Mouse (Mus musculus) neural tube, embryonic 14.5 days (tissue): ENCODE measurements around the gene Fto. TPM values are rescaled to one million over a fixed set of nuclear protein-coding genes. Genes with fewer than 3 reads are reported as not detected.

Experiments used
- ATAC-seq: fragments of 200-750 bp; cut with Nextera tagmentation; 2 replicates; pipeline ENCODE4 v1.8.0; 2017; ENCODE audit warnings: low read depth, mild to moderate bottlenecking, moderate TSS enrichment, moderate library complexity
- H3K27ac ChIP-seq: fragments of 300-500 bp; sonication (generic); 2 replicates; pipeline ENCODE4 v1.5.1; 2014; ENCODE audit warnings: low read depth, mild to moderate bottlenecking, control low read depth, low read length, moderate library complexity, mixed read lengths
- H3K27me3 ChIP-seq: fragments of 300-500 bp; sonication (generic); 2 replicates; pipeline ENCODE4 v1.6.1; 2014; ENCODE audit warnings: low read length; ENCODE audit not compliant: control insufficient read depth, insufficient read depth
- H3K36me3 ChIP-seq: fragments of 300-500 bp; sonication (generic); 2 replicates; pipeline ENCODE4 v1.6.1; 2014; ENCODE audit warnings: low read length, mixed read lengths; ENCODE audit not compliant: control insufficient read depth, insufficient read depth
- H3K4me1 ChIP-seq: fragments of 300-500 bp; sonication (generic); 2 replicates; pipeline ENCODE4 v1.6.1; 2014; ENCODE audit warnings: low read length; ENCODE audit not compliant: control insufficient read depth, insufficient read depth
- H3K4me2 ChIP-seq: fragments of 300-500 bp; sonication (generic); 2 replicates; pipeline ENCODE4 v1.6.1; 2014; ENCODE audit warnings: mild to moderate bottlenecking, low read depth, low read length, control low read depth
- H3K4me3 ChIP-seq: fragments of 300-500 bp; sonication (generic); 2 replicates; pipeline ENCODE4 v1.5.1; 2014; ENCODE audit warnings: low read depth, low read length, control low read depth, mixed read lengths
- H3K9ac ChIP-seq: fragments of 300-500 bp; sonication (generic); replicated peaks from 2 replicates; pipeline ENCODE4 v1.6.1; 2014; ENCODE audit warnings: low read depth, mild to moderate bottlenecking, control low read depth, low read length, mixed read lengths
- H3K9me3 ChIP-seq: fragments of 300-500 bp; sonication (generic); 2 replicates; pipeline ENCODE4 v1.6.1; 2016; ENCODE audit warnings: low read length; ENCODE audit not compliant: control insufficient read depth
- WGBS: fragments of 180-500 bp; shearing (Covaris S2); extraction: QIAGEN DNeasy Blood & Tissue Kit; methylation state at CpG from one replicate; pipeline ENCODE4 v1.1.7; 2014; 5-methylcytosine and 5-hydroxymethylcytosine counted together
- polyA plus RNA-seq: library from polyadenylated mRNA; unstranded; fragments of >200 nt; fragmentation: Nextera tagmentation; extraction: Ambion mirVana; gene quantifications from 2 replicates; pipeline ENCODE4 v1.2.1, GENCODE M21; 2014

Gene Fto
- polyA plus RNA-seq, 1 experiment from 2014 or later, result 144 TPM

GRCm38 (mm10) chr8:91488086-91488783 lies 174.9 kb downstream of the Fto start:
- Histone ChIP-seq H3K4me2 (no peak overlapping the region), H3K36me3 (no peaks in the 10 kb centered on the region), H3K27me3 (no peaks in the 10 kb centered on the region), H3K9ac (no peak overlapping the region), H3K4me1 (no peaks in the 10 kb centered on the region), H3K27ac (no peak overlapping the region), H3K4me3 (no peak overlapping the region), H3K9me3 (no peaks in the 10 kb centered on the region)
- ATAC-seq, result no peak
- 54% methylated on average over 13 of the region's 13 CpGs for WGBS

- Histone ChIP-seq H3K36me3 (no peaks in the 10 kb centered on the region), H3K4me2 (no peak overlapping the region), H3K9ac (no peak overlapping the region; the same call in 1 of the 2 replicates), H3K27ac (no peak overlapping the region), H3K4me1 (no peaks in the 10 kb centered on the region), H3K27me3 (no peaks in the 10 kb centered on the region), H3K4me3 (no peak overlapping the region), H3K9me3 (no peaks in the 10 kb centered on the region)
- no peak for ATAC-seq
- WGBS, result 45% methylated on average over 10 of the region's 10 CpGs
Measured at GRCm38 (mm10) chr8:91488784-91489450, 175.6 kb downstream of the Fto start.

- WGBS, result 33% methylated on average over 5 of the region's 5 CpGs
- no peak for ATAC-seq
- no peak overlapping the region for H3K9ac ChIP-seq
Measured at GRCm38 (mm10) chr8:91490065-91490464, 176.7 kb downstream of the Fto start.

GRCm38 (mm10) chr8:91493373-91493772 lies 180.0 kb downstream of the Fto start:
- Histone ChIP-seq H3K9ac (no peak overlapping the region), H3K27me3 (no peaks in the 10 kb centered on the region), H3K4me1 (no peaks in the 10 kb centered on the region), H3K4me3 (no peak overlapping the region), H3K36me3 (no peaks in the 10 kb centered on the region), H3K9me3 (no peaks in the 10 kb centered on the region), H3K27ac (no peak overlapping the region), H3K4me2 (no peak overlapping the region)
- ATAC-seq, result no peak
- WGBS, result 89% methylated on average over 8 of the region's 8 CpGs

More at GRCm38 (mm10) chr8:91490065-91490464, 176.7 kb downstream of the Fto start:
- Histone ChIP-seq H3K27me3 (no peaks in the 10 kb centered on the region), H3K9me3 (no peaks in the 10 kb centered on the region), H3K36me3 (no peaks in the 10 kb centered on the region), H3K4me3 (no peak overlapping the region), H3K4me1 (no peaks in the 10 kb centered on the region), H3K27ac (no peak overlapping the region), H3K4me2 (no peak overlapping the region)

- Histone ChIP-seq H3K4me3 (no peak overlapping the region), H3K36me3 (no peaks in the 10 kb centered on the region), H3K27ac (no peak overlapping the region), H3K9ac (no peak overlapping the region), H3K4me2 (no peak overlapping the region), H3K27me3 (no peaks in the 10 kb centered on the region), H3K9me3 (no peaks in the 10 kb centered on the region), H3K4me1 (no peaks in the 10 kb centered on the region)
- 63% methylated on average over 10 of the region's 10 CpGs for WGBS
- ATAC-seq, result no peak
Measured at GRCm38 (mm10) chr8:91494501-91495259, 181.4 kb downstream of the Fto start.

GRCm38 (mm10) chr8:91495260-91495601 lies 181.9 kb downstream of the Fto start:
- WGBS, result 79% methylated on average over 2 of the region's 2 CpGs
- no peak for ATAC-seq
- Histone ChIP-seq H3K36me3 (no peaks in the 10 kb centered on the region), H3K4me1 (no peaks in the 10 kb centered on the region), H3K4me3 (no peak overlapping the region), H3K4me2 (no peak overlapping the region), H3K27ac (no peak overlapping the region), H3K9ac (no peak overlapping the region), H3K9me3 (no peaks in the 10 kb centered on the region), H3K27me3 (no peaks in the 10 kb centered on the region)

- ATAC-seq, result no peak
- H3K27ac ChIP-seq, result no peak overlapping the region
- no peak overlapping the region for H3K4me2 ChIP-seq
- no peak overlapping the region for H3K4me3 ChIP-seq
- no peaks in the 10 kb centered on the region for H3K4me1 ChIP-seq
- H3K9ac ChIP-seq, result no peak overlapping the region
- no peaks in the 10 kb centered on the region for H3K36me3 ChIP-seq
- H3K9me3 ChIP-seq, result no peaks in the 10 kb centered on the region
- no peaks in the 10 kb centered on the region for H3K27me3 ChIP-seq
Measured at GRCm38 (mm10) chr8:91496000-91496399, 182.7 kb downstream of the Fto start.

- no peak for ATAC-seq
- Histone ChIP-seq H3K9ac (no peak overlapping the region), H3K27ac (no peak overlapping the region), H3K36me3 (no peaks in the 10 kb centered on the region), H3K9me3 (no peaks in the 10 kb centered on the region), H3K4me2 (no peak overlapping the region), H3K4me3 (no peak overlapping the region), H3K4me1 (no peaks in the 10 kb centered on the region), H3K27me3 (no peaks in the 10 kb centered on the region)
- whole genome bisulfite sequencing, result 76% methylated on average over 7 of the region's 7 CpGs
Measured at GRCm38 (mm10) chr8:91496936-91497335, 183.6 kb downstream of the Fto start.

GRCm38 (mm10) chr8:91498611-91499010 lies 185.3 kb downstream of the Fto start:
- peaks cover 5% of the 10 kb centered on the region; the same call in 1 of the 2 replicates for H3K4me1 ChIP-seq
- no peak overlapping the region for H3K9ac ChIP-seq
- no peak for ATAC-seq
- H3K4me3 ChIP-seq, result no peak overlapping the region
- H3K4me2 ChIP-seq, result no peak overlapping the region
- no peaks in the 10 kb centered on the region for H3K9me3 ChIP-seq
- H3K36me3 ChIP-seq, result no peaks in the 10 kb centered on the region
- no peaks in the 10 kb centered on the region for H3K27me3 ChIP-seq
- WGBS, result 90% methylated on average over 9 of the region's 9 CpGs
- H3K27ac ChIP-seq, result no peak overlapping the region
